Mouse (Mus musculus) bone marrow, adult 2 months (tissue): Measurements from ENCODE around the gene Klk1b9.
"Not testable (repeated sequence)": the region's sequence is repeated elsewhere in the genome, so short reads cannot be mapped to it uniquely, and the experiment has no call there.

Source experiments
- CTCF ChIP-seq: fragments of 200-500 bp; IDR thresholded peaks from 2 replicates; pipeline ENCODE4 v1.5.1; 2011; ENCODE audit warnings: low read length, control low read depth; ENCODE audit not compliant: control insufficient read depth, insufficient read depth
- POLR2A ChIP-seq: fragments of 200-500 bp; IDR thresholded peaks from 2 replicates; pipeline ENCODE4 v1.6.1; 2011; ENCODE audit warnings: low read depth, mild to moderate bottlenecking, control low read depth, low read length, borderline replicate concordance; ENCODE audit not compliant: control insufficient read depth

DNA sequence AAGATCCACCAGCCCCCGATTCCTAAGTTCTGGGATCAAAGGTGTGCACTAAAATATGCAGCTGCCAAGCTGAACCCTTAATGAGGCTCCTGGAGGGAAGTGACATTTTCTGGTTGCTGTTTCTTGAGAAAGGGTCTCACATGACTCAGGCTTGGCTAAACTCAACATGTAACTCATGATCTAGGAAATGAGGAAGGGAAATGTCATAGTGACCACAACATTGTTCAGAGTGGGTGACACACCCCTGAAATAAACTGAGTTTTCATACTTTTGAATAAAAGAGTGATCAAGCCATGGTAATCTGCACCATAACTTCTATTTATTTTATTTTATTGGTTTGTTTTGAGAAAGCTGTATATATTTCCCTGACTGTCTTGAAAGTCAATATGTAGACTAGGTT, 19.0 kb downstream of the Klk1b9 start:
- not testable (repeated sequence) for TF ChIP-seq POLR2A, CTCF
